Mouse (Mus musculus): ENCODE results near the gene Phox2b. TPM values are rescaled to one million over a fixed set of nuclear protein-coding genes. Genes with fewer than 3 reads are reported as not detected.
A peak's percentile ranks its signal among the peaks of the same experiment; 100 is the strongest.

The Phox2b gene
- 1.4 and 3.4 TPM in 2 replicates for polyA plus RNA-seq (2015; fragmentation: Nextera tagmentation; extraction: Ambion mirVana)

GRCm38 (mm10) chr5:67098733-67099323 lies at the start of gene Phox2b:
Gene Phox2b, minus strand, starts transcription at chr5:67099301.
- H3K27me3 ChIP-seq: peaks cover 98% of the 10 kb centered on the region
- H3K9ac ChIP-seq: no peak within 1 kb of the TSS
- H3K4me1 ChIP-seq: peaks cover 17% of the 10 kb centered on the region
- H3K27ac ChIP-seq: no peak within 1 kb of the TSS
- ATAC-seq (replicated peaks; ENCODE audit: low FRiP score): no peak
- H3K4me3 ChIP-seq (replicated peaks): no peak within 1 kb of the TSS
- H3K4me2 ChIP-seq: no peak within 1 kb of the TSS
- H3K9me3 ChIP-seq (replicated peaks): no peaks in the 10 kb centered on the region
- H3K36me3 ChIP-seq: no peaks in the 10 kb centered on the region
- 1% methylated on average over 16 of the region's 16 CpGs for WGBS

- Histone ChIP-seq H3K9ac (no peak overlapping the region), H3K36me3 (no peaks in the 10 kb centered on the region), H3K4me2 (no peak overlapping the region), H3K27me3 (no peaks in the 10 kb centered on the region), H3K27ac (no peak overlapping the region), H3K4me3 (replicated peaks) (no peak overlapping the region), H3K4me1 (no peaks in the 10 kb centered on the region), H3K9me3 (replicated peaks) (no peaks in the 10 kb centered on the region)
- no peak for ATAC-seq (replicated peaks; ENCODE audit: low FRiP score)
- 71% methylated on average over 4 of the region's 4 CpGs for WGBS
Measured at GRCm38 (mm10) chr5:67142622-67143021, 43.5 kb upstream of the Phox2b start.

- 0 out of 2 replicates have a peak, but pooled peaks cover 6% of the 10 kb centered on the region for H3K4me1 ChIP-seq
- no peaks in the 10 kb centered on the region for H3K9me3 ChIP-seq (replicated peaks)
- H3K27me3 ChIP-seq: no peaks in the 10 kb centered on the region
- no peak overlapping the region for H3K9ac ChIP-seq
- H3K4me2 ChIP-seq: no peak overlapping the region
- H3K4me3 ChIP-seq (replicated peaks): no peak overlapping the region
- ATAC-seq (replicated peaks; ENCODE audit: low FRiP score): no peak
- H3K27ac ChIP-seq: no peak overlapping the region
- WGBS: 61% methylated on average over 25 of the region's 25 CpGs
- no peaks in the 10 kb centered on the region for H3K36me3 ChIP-seq
Measured at GRCm38 (mm10) chr5:67139052-67140015, 40.2 kb upstream of the Phox2b start.

- 60% methylated on average over 8 of the region's 8 CpGs for WGBS
- no peak for ATAC-seq (replicated peaks; ENCODE audit: low FRiP score)
- Histone ChIP-seq H3K9ac (no peak overlapping the region), H3K27ac (no peak overlapping the region), H3K27me3 (no peaks in the 10 kb centered on the region), H3K9me3 (replicated peaks) (no peaks in the 10 kb centered on the region), H3K4me1 (0 out of 2 replicates have a peak, but pooled peaks cover 6% of the 10 kb centered on the region), H3K4me3 (replicated peaks) (no peak overlapping the region), H3K36me3 (no peaks in the 10 kb centered on the region), H3K4me2 (no peak overlapping the region)
Measured at GRCm38 (mm10) chr5:67138643-67139042, 39.5 kb upstream of the Phox2b start.

GRCm38 (mm10) chr5:67134698-67135097 lies 35.6 kb upstream of the Phox2b start:
- ATAC-seq (replicated peaks; ENCODE audit: low FRiP score): no peak

GRCm38 (mm10) chr5:67131671-67132070 lies 32.6 kb upstream of the Phox2b start:
- Histone ChIP-seq H3K27me3 (no peaks in the 10 kb centered on the region), H3K4me3 (replicated peaks) (no peak overlapping the region), H3K36me3 (no peaks in the 10 kb centered on the region), H3K4me1 (0 out of 2 replicates have a peak, but pooled peaks cover 6% of the 10 kb centered on the region), H3K4me2 (no peak overlapping the region), H3K27ac (no peak overlapping the region), H3K9ac (no peak overlapping the region), H3K9me3 (replicated peaks) (no peaks in the 10 kb centered on the region)
- no peak for ATAC-seq (replicated peaks; ENCODE audit: low FRiP score)
- 73% methylated on average over 2 of the region's 2 CpGs for WGBS

More at GRCm38 (mm10) chr5:67134698-67135097, 35.6 kb upstream of the Phox2b start:
- Histone ChIP-seq H3K4me3 (replicated peaks) (no peak overlapping the region), H3K9me3 (replicated peaks) (no peaks in the 10 kb centered on the region), H3K9ac (no peak overlapping the region), H3K36me3 (no peaks in the 10 kb centered on the region), H3K27ac (no peak overlapping the region), H3K4me2 (no peak overlapping the region), H3K4me1 (0 out of 2 replicates have a peak, but pooled peaks cover 6% of the 10 kb centered on the region), H3K27me3 (no peaks in the 10 kb centered on the region)
- WGBS: 33% methylated on average over 6 of the region's 6 CpGs

GRCm38 (mm10) chr5:67106261-67106660 lies 7.2 kb upstream of the Phox2b start:
- Histone ChIP-seq H3K4me2 (no peak overlapping the region), H3K4me1 (peaks cover 6% of the 10 kb centered on the region; the same call in 1 of the 2 replicates), H3K9ac (no peak overlapping the region), H3K9me3 (replicated peaks) (no peaks in the 10 kb centered on the region), H3K27ac (no peak overlapping the region), H3K36me3 (no peaks in the 10 kb centered on the region), H3K4me3 (replicated peaks) (no peak overlapping the region), H3K27me3 (peaks cover 84% of the 10 kb centered on the region)
- no peak for ATAC-seq (replicated peaks; ENCODE audit: low FRiP score)
- 81% methylated on average over 2 of the region's 2 CpGs for WGBS

- no peak for ATAC-seq (replicated peaks; ENCODE audit: low FRiP score)
- H3K9ac ChIP-seq: no peak overlapping the region
- no peaks in the 10 kb centered on the region for H3K9me3 ChIP-seq (replicated peaks)
- H3K27ac ChIP-seq: no peak overlapping the region
- no peak overlapping the region for H3K4me3 ChIP-seq (replicated peaks)
- H3K4me1 ChIP-seq: peaks cover 6% of the 10 kb centered on the region; the same call in 1 of the 2 replicates
- no peaks in the 10 kb centered on the region for H3K36me3 ChIP-seq
- no peak overlapping the region for H3K4me2 ChIP-seq
- H3K27me3 ChIP-seq: peaks cover 96% of the 10 kb centered on the region
- 8% methylated on average over 3 of the region's 3 CpGs for WGBS
Measured at GRCm38 (mm10) chr5:67103016-67103415, 3.9 kb upstream of the Phox2b start.

GRCm38 (mm10) chr5:67101793-67102600 lies 2.9 kb upstream of the Phox2b start:
- no peak overlapping the region for H3K27ac ChIP-seq
- no peak overlapping the region for H3K4me2 ChIP-seq
- H3K36me3 ChIP-seq: no peaks in the 10 kb centered on the region
- H3K4me1 ChIP-seq: peaks cover 6% of the 10 kb centered on the region; the same call in 1 of the 2 replicates
- peak; percentile 81 for ATAC-seq (replicated peaks; ENCODE audit: low FRiP score)
- no peak overlapping the region for H3K9ac ChIP-seq
- H3K4me3 ChIP-seq (replicated peaks): no peak overlapping the region
- peaks cover 99% of the 10 kb centered on the region for H3K27me3 ChIP-seq
- WGBS: 4% methylated on average over 28 of the region's 28 CpGs
- H3K9me3 ChIP-seq (replicated peaks): no peaks in the 10 kb centered on the region

GRCm38 (mm10) chr5:67101395-67101760 lies 2.3 kb upstream of the Phox2b start:
- H3K36me3 ChIP-seq: no peaks in the 10 kb centered on the region
- H3K4me1 ChIP-seq: peaks cover 9% of the 10 kb centered on the region
- no peak overlapping the region for H3K27ac ChIP-seq
- no peak overlapping the region for H3K4me3 ChIP-seq (replicated peaks)
- H3K9ac ChIP-seq: no peak overlapping the region
- H3K9me3 ChIP-seq (replicated peaks): no peaks in the 10 kb centered on the region
- 3% methylated on average over 9 of the region's 9 CpGs for WGBS
- no peak for ATAC-seq (replicated peaks; ENCODE audit: low FRiP score)
- peaks cover 98% of the 10 kb centered on the region for H3K27me3 ChIP-seq
- H3K4me2 ChIP-seq: no peak overlapping the region

GRCm38 (mm10) chr5:67100564-67101394 lies 1.7 kb upstream of the Phox2b start:
- Histone ChIP-seq H3K4me3 (replicated peaks) (no peak overlapping the region), H3K9ac (no peak overlapping the region), H3K9me3 (replicated peaks) (no peaks in the 10 kb centered on the region), H3K4me1 (peaks cover 15% of the 10 kb centered on the region), H3K4me2 (no peak overlapping the region), H3K27ac (no peak overlapping the region), H3K36me3 (no peaks in the 10 kb centered on the region), H3K27me3 (peaks cover 98% of the 10 kb centered on the region)
- ATAC-seq (replicated peaks; ENCODE audit: low FRiP score): no peak
- 2% methylated on average over 34 of the region's 34 CpGs for WGBS

All from kidney, embryonic 15.5 days (tissue).